Mouse (Mus musculus) lung, embryonic 14.5 days (tissue): ENCODE data around the gene Spz1. TPM values are rescaled to one million over a fixed set of nuclear protein-coding genes. Genes with fewer than 3 reads are reported as not detected.

ENCODE experiments used
- ATAC-seq: fragments of 200-750 bp; cut with Nextera tagmentation; 2 replicates; pipeline ENCODE4 v1.8.0; 2017; ENCODE audit warnings: mild to moderate bottlenecking, moderate TSS enrichment, moderate library complexity; ENCODE audit not compliant: insufficient read depth
- DNase-seq: peaks from one replicate; pipeline ENCODE4 v3.0.0-alpha.2; 2015
- H3K27ac ChIP-seq: fragments of 300-500 bp; sonication (generic); 2 replicates; pipeline ENCODE4 v1.5.1; 2014; ENCODE audit warnings: low read depth, mild to moderate bottlenecking, moderate library complexity
- H3K27me3 ChIP-seq: fragments of 300-500 bp; sonication (generic); 2 replicates; pipeline ENCODE4 v1.6.1; 2014; ENCODE audit warnings: low read length, control low read depth; ENCODE audit not compliant: insufficient read depth
- H3K36me3 ChIP-seq: fragments of 300-500 bp; sonication (generic); 2 replicates; pipeline ENCODE4 v1.6.1; 2014; ENCODE audit warnings: control low read depth; ENCODE audit not compliant: insufficient read depth
- H3K4me1 ChIP-seq: fragments of 300-500 bp; sonication (generic); 2 replicates; pipeline ENCODE4 v1.6.1; 2014; ENCODE audit warnings: antibody characterized with exemption, control low read depth; ENCODE audit not compliant: insufficient read depth
- H3K4me2 ChIP-seq: fragments of 300-500 bp; sonication (generic); 2 replicates; pipeline ENCODE4 v1.6.1; 2014; ENCODE audit warnings: mild to moderate bottlenecking
- H3K4me3 ChIP-seq: fragments of 300-500 bp; sonication (generic); 2 replicates; pipeline ENCODE4 v1.5.1; 2014; ENCODE audit warnings: low read depth, low read length
- H3K9ac ChIP-seq: fragments of 300-500 bp; sonication (generic); 2 replicates; pipeline ENCODE4 v1.6.1; 2014
- H3K9me3 ChIP-seq: fragments of 300-500 bp; sonication (generic); 2 replicates; pipeline ENCODE4 v1.6.1; 2016; ENCODE audit warnings: low read depth, low read length, control low read depth
- CTCF ChIP-seq: IDR thresholded peaks from 2 replicates; pipeline ENCODE4 v1.5.1; 2016; ENCODE audit warnings: antibody characterized with exemption, low read depth
- WGBS: fragments of 180-500 bp; shearing (Covaris S2); extraction: QIAGEN DNeasy Blood & Tissue Kit; methylation state at CpG from one replicate; pipeline ENCODE4 v1.1.7; 2014; 5-methylcytosine and 5-hydroxymethylcytosine counted together
- polyA plus RNA-seq: library from polyadenylated mRNA; unstranded; fragments of >200 nt; fragmentation: Nextera tagmentation; extraction: Ambion mirVana; gene quantifications from 2 replicates; pipeline ENCODE4 v1.2.1, GENCODE M21; 2014

Gene Spz1
- polyA plus RNA-seq, result not detected in 2 replicates

- TF ChIP-seq CTCF, result no peak
- no peaks in the 10 kb centered on the region for H3K36me3 ChIP-seq
- no peak within 1 kb of the TSS for H3K4me2 ChIP-seq
- H3K9me3 ChIP-seq, result no peaks in the 10 kb centered on the region
- no peaks in the 10 kb centered on the region for H3K27me3 ChIP-seq
- H3K9ac ChIP-seq, result no peak within 1 kb of the TSS
- no peak for DNase-seq
- no peak for ATAC-seq
- peaks cover 3% of the 10 kb centered on the region; the same call in 1 of the 2 replicates for H3K4me1 ChIP-seq
- no peak within 1 kb of the TSS for H3K4me3 ChIP-seq
- H3K27ac ChIP-seq, result no peak within 1 kb of the TSS
These were observed at the start of gene Spz1 for GRCm38 (mm10) chr13:92576072-92576471. Gene Spz1, minus strand, starts transcription at chr13:92576172.

- ATAC-seq (no peak), DNase-seq (peak; percentile 61)
- Histone ChIP-seq H3K9me3 (no peaks in the 10 kb centered on the region), H3K9ac (no peak overlapping the region), H3K4me2 (no peak overlapping the region), H3K4me1 (no peaks in the 10 kb centered on the region), H3K36me3 (no peaks in the 10 kb centered on the region), H3K27ac (no peak overlapping the region), H3K27me3 (no peaks in the 10 kb centered on the region), H3K4me3 (no peak overlapping the region)
- no peak for TF ChIP-seq CTCF
- 69% methylated on average over 8 of the region's 8 CpGs for WGBS
These were observed 40.5 kb upstream of the Spz1 start for GRCm38 (mm10) chr13:92616459-92616858.

GRCm38 (mm10) chr13:92615201-92615600, 39.2 kb upstream of the Spz1 start:
- no peaks in the 10 kb centered on the region for H3K9me3 ChIP-seq
- H3K27me3 ChIP-seq, result no peaks in the 10 kb centered on the region
- peaks cover under 1% of the 10 kb centered on the region; the same call in 1 of the 2 replicates for H3K4me1 ChIP-seq
- H3K36me3 ChIP-seq, result no peaks in the 10 kb centered on the region
- no peak overlapping the region for H3K4me2 ChIP-seq
- 81% methylated on average over 5 of the region's 5 CpGs for WGBS
- ATAC-seq, result no peak
- no peak for TF ChIP-seq CTCF
- no peak overlapping the region for H3K9ac ChIP-seq
- no peak overlapping the region for H3K27ac ChIP-seq
- DNase-seq, result no peak
- H3K4me3 ChIP-seq, result no peak overlapping the region

GRCm38 (mm10) chr13:92613094-92613493, 37.1 kb upstream of the Spz1 start:
- no peaks in the 10 kb centered on the region for H3K9me3 ChIP-seq
- H3K9ac ChIP-seq, result no peak overlapping the region
- TF ChIP-seq CTCF, result no peak
- H3K27ac ChIP-seq, result no peak overlapping the region
- no peak overlapping the region for H3K4me3 ChIP-seq
- no peak for DNase-seq
- H3K27me3 ChIP-seq, result no peaks in the 10 kb centered on the region
- 73% methylated on average over 5 of the region's 5 CpGs for WGBS
- peak overlapping the region; percentile 96; the same call in 1 of the 2 replicates for H3K4me2 ChIP-seq
- no peak for ATAC-seq
- no peaks in the 10 kb centered on the region for H3K36me3 ChIP-seq
- H3K4me1 ChIP-seq, result peaks cover 8% of the 10 kb centered on the region; the same call in 1 of the 2 replicates

- H3K4me2 ChIP-seq, result peak overlapping the region; percentile 96
- 8% methylated on average over 7 of the region's 7 CpGs for WGBS
- DNase-seq, result no peak
- H3K4me3 ChIP-seq, result peak overlapping the region; percentile 83
- no peak overlapping the region for H3K27ac ChIP-seq
- no peaks in the 10 kb centered on the region for H3K27me3 ChIP-seq
- no peak for TF ChIP-seq CTCF
- peaks cover 8% of the 10 kb centered on the region; the same call in 1 of the 2 replicates for H3K4me1 ChIP-seq
- peak overlapping the region; percentile 72 for H3K9ac ChIP-seq
- no peaks in the 10 kb centered on the region for H3K36me3 ChIP-seq
- no peaks in the 10 kb centered on the region for H3K9me3 ChIP-seq
- no peak for ATAC-seq
These were observed 35.9 kb upstream of the Spz1 start for GRCm38 (mm10) chr13:92611917-92612316.

- ATAC-seq (peak; percentile 52), DNase-seq (peak; percentile 66)
- WGBS, result under 1% methylated on average over 43 of the region's 43 CpGs
- H3K9me3 ChIP-seq, result no peaks in the 10 kb centered on the region
- H3K4me2 ChIP-seq, result peak overlapping the region; percentile 96
- peak overlapping the region; percentile 98 for H3K27ac ChIP-seq
- H3K4me1 ChIP-seq, result peaks cover 8% of the 10 kb centered on the region; the same call in 1 of the 2 replicates
- peak overlapping the region; percentile 72 for H3K9ac ChIP-seq
- TF ChIP-seq CTCF, result no peak
- H3K27me3 ChIP-seq, result no peaks in the 10 kb centered on the region
- H3K36me3 ChIP-seq, result no peaks in the 10 kb centered on the region
- peak overlapping the region; percentile 83 for H3K4me3 ChIP-seq
These were observed 35.3 kb upstream of the Spz1 start for GRCm38 (mm10) chr13:92611254-92611784.

- peak; percentile 4; the same call in 1 of the 2 replicates for TF ChIP-seq CTCF
- Histone ChIP-seq H3K4me1 (peaks cover 8% of the 10 kb centered on the region; the same call in 1 of the 2 replicates), H3K27me3 (no peaks in the 10 kb centered on the region), H3K9me3 (no peaks in the 10 kb centered on the region), H3K9ac (peak within 1 kb of the TSS; percentile 87), H3K27ac (peak within 1 kb of the TSS; percentile 98), H3K36me3 (no peaks in the 10 kb centered on the region), H3K4me2 (peak within 1 kb of the TSS; percentile 96), H3K4me3 (peak within 1 kb of the TSS; percentile 83)
- DNase-seq, result peak; percentile 98
- WGBS, result under 1% methylated on average over 55 of the region's 55 CpGs
- peak; percentile 97 for ATAC-seq
These were observed 34.6 kb upstream of the Spz1 start, which contains the start of gene Serinc5 for GRCm38 (mm10) chr13:92610311-92611221. Gene Serinc5, plus strand, starts transcription at chr13:92611091.
